Mouse (Mus musculus): ENCODE results near the gene Tmem127.
"Not testable (repeated sequence)": the region's sequence is repeated elsewhere in the genome, so short reads cannot be mapped to it uniquely, and the experiment has no call there.

The Tmem127 gene

GRCm38 (mm10) chr2:127267854-127268253, 20.1 kb downstream of the Tmem127 start:
- no peak for DNase-seq (ENCODE audit: extremely low read depth, low read depth, low spot score)

DNA sequence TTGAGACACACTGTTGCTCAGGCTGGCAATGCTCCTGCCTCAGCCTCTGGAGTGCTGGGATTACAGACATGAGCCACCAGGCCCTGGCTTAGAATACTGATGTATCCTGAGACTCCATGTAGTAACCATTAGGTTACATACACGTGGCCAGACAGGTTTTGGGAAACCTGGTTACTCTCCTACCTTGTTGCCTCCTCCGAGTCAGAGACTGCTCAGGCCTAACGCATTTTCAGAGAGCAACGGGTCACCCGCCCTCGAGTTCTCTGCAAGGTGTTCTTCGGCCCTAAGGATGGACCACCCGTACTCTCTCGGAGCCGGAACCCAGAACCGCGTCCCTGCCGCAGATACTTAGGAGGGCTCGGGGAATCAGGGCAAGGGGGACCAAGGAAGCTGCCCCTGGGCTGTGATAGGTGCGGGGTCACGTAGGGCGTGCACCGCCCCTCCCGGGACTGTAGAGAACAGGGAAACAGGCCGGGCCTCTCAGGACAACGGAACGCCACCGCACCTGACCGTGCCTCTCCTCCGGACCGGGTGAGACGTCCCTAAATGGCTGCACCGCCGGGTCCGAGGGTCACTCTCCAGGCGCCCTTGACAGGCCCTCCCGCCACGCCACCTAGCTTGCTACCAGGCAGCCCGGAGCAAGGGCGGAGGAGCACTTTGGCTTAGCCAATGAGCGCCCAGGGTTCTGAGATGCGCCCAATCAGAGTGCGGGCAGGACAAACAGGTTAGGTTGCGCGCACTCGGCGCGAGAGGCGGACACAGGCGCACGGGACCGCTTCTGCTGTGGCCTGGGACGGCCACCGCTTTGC, 22.0 kb downstream of the Tmem127 start, which contains the start of gene Stard7:
Gene Stard7 (plus strand): TSS at position 728 of the 809 bp plus-strand sequence.
- DNase-seq (ENCODE audit: extremely low read depth, low read depth, low spot score), result peak; percentile 73

DNA sequence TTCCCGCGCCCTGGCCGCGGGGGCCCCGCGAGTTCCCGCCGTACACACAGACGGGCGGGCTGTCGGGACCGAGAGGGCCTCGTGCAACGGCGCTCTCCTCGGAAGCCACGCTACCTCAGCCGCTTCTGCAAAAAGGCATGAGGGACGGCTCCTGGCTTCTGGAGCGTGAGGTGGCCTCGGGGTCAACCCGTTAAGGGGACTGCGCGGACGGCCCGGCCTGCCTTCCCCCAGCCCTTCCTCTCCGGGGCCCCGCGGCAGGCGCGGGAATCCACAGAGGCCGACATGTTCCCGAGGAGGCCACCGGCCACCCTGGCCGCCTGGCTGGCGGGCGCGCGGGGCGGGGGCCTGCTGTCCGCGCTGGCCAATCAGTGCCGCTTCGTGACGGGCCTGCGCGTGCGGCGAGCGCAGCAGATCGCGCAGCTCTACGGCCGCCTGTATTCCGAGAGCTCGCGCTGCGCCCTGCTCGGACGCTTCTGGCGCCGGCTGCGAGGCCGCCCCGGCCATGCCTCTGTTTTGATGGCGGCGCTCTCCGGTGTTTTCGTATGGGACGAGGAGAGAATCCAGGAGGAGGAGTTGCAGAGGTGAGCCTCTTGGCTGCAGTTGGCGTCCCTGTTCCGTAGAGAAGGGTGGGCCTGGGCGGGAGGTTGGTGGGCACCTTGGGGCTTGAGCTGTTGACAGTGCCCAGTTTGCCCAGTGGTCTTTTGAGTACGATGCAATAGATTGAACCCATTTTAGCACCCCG, 22.8 kb downstream of the Tmem127 start:
- DNase-seq (ENCODE audit: extremely low read depth, low read depth, low spot score), result no peak

GRCm38 (mm10) chr2:127271042-127271515, 23.4 kb downstream of the Tmem127 start:
- no peak for DNase-seq (ENCODE audit: extremely low read depth, low read depth, low spot score)

- not testable (repeated sequence) for DNase-seq (ENCODE audit: extremely low read depth, low read depth, low spot score)
Measured at GRCm38 (mm10) chr2:127272049-127272448, 24.3 kb downstream of the Tmem127 start.

DNA sequence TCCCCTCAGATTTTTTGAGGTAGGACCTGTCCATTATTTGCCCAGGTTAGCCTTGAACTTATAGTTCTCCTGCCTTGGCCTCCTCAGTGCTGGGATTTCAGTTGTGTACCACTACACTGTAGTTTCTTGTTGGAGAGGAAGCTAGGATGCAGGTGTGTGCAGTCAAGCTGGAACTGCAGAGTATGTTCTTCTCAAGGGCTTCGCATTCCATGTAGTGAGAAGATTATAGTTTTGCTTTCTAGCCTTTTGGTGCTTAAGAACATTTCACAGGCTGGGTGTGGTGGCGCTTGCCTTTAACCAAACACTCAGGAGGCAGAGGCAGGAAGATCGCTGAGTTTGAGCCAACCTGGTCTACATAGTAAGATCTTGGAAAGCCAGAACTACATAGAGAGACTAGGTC, 25.1 kb downstream of the Tmem127 start:
- DNase-seq (ENCODE audit: extremely low read depth, low read depth, low spot score), result no peak

DNA sequence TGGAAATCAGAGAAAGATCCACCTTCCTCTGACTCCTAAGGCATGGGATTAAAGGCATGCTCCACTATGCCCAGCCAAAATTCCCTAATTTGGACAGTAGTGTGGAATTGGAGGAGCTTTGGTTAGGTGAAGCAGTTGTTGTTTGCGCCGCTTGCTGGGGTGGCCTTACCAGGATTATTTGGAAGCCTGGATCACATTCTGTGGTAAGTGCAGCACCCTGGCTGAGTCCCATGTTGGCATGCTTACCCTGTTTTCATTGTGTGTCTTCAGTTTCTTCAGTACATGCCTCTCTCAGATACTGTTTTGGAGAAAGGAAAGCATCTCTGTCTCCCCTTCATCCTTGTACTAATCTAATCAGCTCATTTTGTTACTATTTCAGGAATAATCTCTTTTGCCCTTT, 26.9 kb downstream of the Tmem127 start:
- DNase-seq (ENCODE audit: extremely low read depth, low read depth, low spot score), result no peak

- no peak for DNase-seq (ENCODE audit: extremely low read depth, low read depth, low spot score)
Measured at GRCm38 (mm10) chr2:127275551-127276320, 28.0 kb downstream of the Tmem127 start.

GRCm38 (mm10) chr2:127278162-127278561, 30.5 kb downstream of the Tmem127 start:
- DNase-seq (ENCODE audit: extremely low read depth, low read depth, low spot score), result peak; percentile 62

DNA sequence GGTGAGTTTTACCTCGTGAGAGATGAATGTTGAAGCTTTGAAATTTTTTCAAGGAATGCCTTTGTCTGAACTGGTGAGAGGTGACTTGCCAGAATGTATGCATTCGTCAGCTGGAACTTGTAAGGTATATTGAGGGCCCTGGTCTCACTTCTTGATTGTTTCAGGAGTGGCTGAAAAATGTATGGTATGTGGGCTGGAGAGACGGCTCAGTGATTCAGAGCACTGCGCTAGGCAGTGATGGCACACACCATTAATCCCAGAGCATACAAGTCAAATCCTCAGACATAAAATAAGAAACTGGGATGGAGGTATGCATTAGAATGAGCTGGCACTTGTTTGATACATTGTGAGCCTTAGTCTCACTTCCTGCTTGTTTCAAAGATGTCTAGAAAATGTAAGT, 44.5 kb downstream of the Tmem127 start:
- DNase-seq (ENCODE audit: extremely low read depth, low read depth, low spot score), result no peak

- DNase-seq (ENCODE audit: extremely low read depth, low read depth, low spot score), result peak; percentile 83
Measured at GRCm38 (mm10) chr2:127297001-127297805, 49.5 kb downstream of the Tmem127 start.

- DNase-seq (ENCODE audit: extremely low read depth, low read depth, low spot score), result no peak
Measured at GRCm38 (mm10) chr2:127298056-127298455, 50.3 kb downstream of the Tmem127 start.

DNA sequence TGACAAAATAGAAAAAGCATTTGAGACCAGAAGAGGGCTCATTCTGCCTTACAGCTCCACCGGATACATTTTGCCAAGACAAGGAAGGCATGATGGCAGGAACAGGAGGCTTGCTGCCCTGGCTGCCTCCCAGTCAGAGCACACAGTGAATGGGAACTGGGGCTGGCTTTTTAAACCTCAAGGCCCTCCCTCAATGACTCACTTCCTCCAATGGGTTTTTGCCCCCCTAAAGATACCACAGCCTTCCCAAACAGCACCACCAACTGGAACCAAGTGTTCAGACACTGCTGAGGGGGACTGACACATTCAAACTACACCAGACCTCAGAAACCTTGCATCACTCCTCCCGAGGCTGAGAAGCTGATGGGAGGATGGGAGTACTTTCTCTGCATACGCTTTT, 53.0 kb downstream of the Tmem127 start:
- no peak for DNase-seq (ENCODE audit: extremely low read depth, low read depth, low spot score)

- no peak for DNase-seq (ENCODE audit: extremely low read depth, low read depth, low spot score)
Measured at GRCm38 (mm10) chr2:127301883-127302282, 54.2 kb downstream of the Tmem127 start.

DNA sequence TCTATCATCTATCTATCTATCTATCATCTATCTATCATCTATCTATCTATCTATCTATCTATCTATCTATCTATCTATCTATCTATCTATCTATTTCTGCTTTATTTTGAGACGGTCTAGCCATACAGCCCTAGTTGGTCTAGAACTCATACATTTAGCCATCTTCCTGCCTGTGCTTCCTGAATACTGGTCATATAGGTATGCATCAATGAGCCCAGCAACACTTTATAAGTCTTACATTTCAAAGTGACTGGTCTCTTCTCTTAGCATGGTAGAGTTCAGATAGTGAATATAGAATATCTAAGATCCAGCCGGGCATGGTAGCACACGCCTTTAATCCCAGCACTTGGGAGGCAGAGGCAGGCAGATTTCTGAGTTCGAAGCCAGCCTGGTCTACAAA, 56.5 kb downstream of the Tmem127 start:
- DNase-seq (ENCODE audit: extremely low read depth, low read depth, low spot score), result not testable (repeated sequence)

- no peak for DNase-seq (ENCODE audit: extremely low read depth, low read depth, low spot score)
Measured at GRCm38 (mm10) chr2:127304609-127305210, 57.0 kb downstream of the Tmem127 start.

DNA sequence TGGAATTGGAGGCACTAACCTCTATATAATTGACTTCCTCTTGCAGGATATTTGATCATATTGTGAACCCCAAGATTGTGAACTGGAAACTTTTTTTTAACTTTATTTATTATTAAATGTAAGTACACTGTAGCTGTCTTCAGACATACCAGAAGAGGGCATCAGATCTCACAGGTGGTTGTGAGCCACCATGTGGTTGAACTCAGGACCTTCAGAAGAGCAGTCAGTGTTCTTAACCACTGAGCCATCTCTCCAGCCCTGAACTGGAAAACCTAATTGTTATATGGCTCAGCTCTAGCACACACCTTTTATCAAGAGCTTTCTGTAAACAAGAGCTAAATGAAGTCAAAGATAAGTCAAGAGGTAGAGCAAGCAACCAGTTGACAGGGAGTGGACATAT, 58.4 kb downstream of the Tmem127 start:
- DNase-seq (ENCODE audit: extremely low read depth, low read depth, low spot score), result no peak

DNA sequence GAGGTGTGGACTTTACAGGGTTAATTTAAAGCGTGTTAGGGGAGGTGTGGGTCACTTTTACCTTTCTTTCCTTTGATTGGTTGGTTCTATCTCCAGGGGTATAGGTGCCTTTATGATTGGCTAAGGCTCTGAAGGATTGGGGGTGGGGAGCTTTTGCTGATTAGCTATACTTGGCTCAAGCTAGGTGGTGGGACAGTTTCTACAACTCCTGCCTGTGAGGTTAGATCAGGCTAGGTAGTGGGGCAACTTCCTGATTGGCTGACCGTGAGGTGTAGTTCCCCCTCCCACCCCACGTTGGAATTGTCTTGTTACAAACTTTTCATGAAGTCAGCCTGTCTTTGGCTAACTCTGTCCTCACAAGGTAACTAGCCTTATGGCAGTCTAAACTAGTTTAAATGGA, 59.5 kb downstream of the Tmem127 start:
- DNase-seq (ENCODE audit: extremely low read depth, low read depth, low spot score), result no peak

DNA sequence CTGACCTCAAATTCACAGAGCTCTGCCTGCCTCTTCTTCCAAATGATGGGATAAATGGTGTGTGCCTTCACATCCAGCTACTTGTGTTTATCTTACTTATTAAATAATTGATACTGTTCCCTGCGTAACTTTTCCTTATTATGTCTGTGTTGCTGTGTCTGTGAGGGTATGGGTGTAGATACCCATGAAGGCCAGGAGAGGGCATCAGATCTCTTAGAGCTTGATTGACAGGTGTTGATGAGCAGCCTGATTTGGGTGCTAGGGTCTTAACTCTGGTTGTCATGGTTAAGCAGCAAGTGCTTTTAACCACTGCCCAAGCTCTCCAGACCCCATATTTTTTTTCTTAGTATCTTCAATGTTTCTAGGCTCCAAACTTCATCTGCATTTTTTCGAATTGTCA, 61.0 kb downstream of the Tmem127 start:
- no peak for DNase-seq (ENCODE audit: extremely low read depth, low read depth, low spot score)

DNA sequence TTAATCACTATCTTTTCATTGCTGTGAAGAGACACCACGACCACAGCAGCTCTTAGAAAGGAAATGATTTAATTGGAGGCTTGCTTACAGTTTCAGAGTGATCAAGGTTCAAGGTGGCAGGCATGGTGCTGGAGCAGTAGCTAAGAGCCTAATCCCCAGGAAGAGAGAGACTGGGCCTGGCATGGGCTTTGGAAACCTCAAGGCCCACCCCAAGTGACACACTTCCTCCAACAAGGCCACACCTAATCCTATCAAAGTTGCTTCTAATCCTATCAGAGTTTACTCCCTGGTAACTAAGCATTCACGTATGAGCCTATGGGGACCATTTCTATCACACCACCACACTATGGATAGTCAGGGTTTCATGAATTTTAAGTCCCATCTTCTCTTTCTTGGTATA, 62.5 kb downstream of the Tmem127 start:
- DNase-seq (ENCODE audit: extremely low read depth, low read depth, low spot score), result no peak
